Comparison of ENCODE assay signal across 22 mouse cellular contexts in the genomic region with DNA sequence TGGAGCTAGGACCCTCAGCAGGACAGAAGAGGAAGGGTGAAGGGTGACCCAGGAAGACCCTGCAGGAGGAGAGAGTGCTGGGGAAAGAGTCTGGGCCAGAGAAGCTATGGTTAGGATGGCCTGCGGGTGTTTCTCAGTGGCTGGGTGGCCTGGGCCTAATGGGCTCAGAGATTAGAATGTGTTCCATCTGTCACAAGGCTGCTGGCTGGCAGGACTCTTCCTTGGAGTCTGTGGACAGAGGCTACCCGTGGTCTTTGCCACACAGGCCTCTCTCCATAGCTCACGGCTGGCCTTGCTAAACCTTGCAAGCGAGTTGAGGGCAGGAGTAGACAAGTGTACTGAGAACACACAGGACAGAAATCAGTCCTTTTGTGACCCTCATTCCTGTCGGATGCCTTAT.
"Had no signal": no experiment of that assay in that cellular context is flagged by ENCODE, and none has a peak within 500 bp of the region (broad histone marks: within the 10 kb centered on the region; RNA-seq: fewer than 3 reads in every experiment).

No protein-coding gene starts in this region.

- H3K27ac ChIP-seq: heart, adult 2 months; hindbrain, embryonic 14.5 days; kidney, embryonic 15.5 days; kidney, postnatal 0 days; limb, embryonic 13.5 days; limb, embryonic 15.5 days; liver, embryonic 12.5 days; liver, embryonic 14.5 days had no signal

- H3K4me3 ChIP-seq: heart, adult 2 months; heart, embryonic 12.5 days; kidney, embryonic 15.5 days; limb, embryonic 13.5 days; limb, embryonic 15.5 days; liver, embryonic 12.5 days had no signal

- DNase-seq: gastrocnemius, postnatal 14 days; gastrocnemius, postnatal 36 days; heart, adult 11 months; heart, adult 2 months; heart, postnatal 10 days; kidney, adult 11 months; kidney, adult 2 months; kidney, adult 9 months; kidney, postnatal 14 days; kidney, postnatal 36 days; layer of hippocampus, adult 9-11 months; layer of hippocampus, postnatal 36 days had no signal

- H3K27me3 ChIP-seq: heart, embryonic 12.5 days; kidney, embryonic 15.5 days; limb, embryonic 13.5 days; limb, embryonic 15.5 days; liver, embryonic 12.5 days had no signal

- H3K9ac ChIP-seq: heart, embryonic 12.5 days; hindbrain, embryonic 14.5 days; kidney, embryonic 15.5 days; limb, embryonic 13.5 days; limb, embryonic 15.5 days; liver, embryonic 12.5 days; liver, embryonic 14.5 days had no signal

- H3K4me2 ChIP-seq: heart, embryonic 12.5 days; hindbrain, embryonic 14.5 days; kidney, embryonic 15.5 days; limb, embryonic 13.5 days; limb, embryonic 15.5 days; liver, embryonic 12.5 days had no signal

- ATAC-seq: hindbrain, embryonic 16.5 days; intestine, embryonic 16.5 days; liver, embryonic 12.5 days had no signal

- H3K9me3 ChIP-seq: heart, embryonic 12.5 days; kidney, embryonic 15.5 days; limb, embryonic 13.5 days; limb, embryonic 15.5 days; liver, embryonic 12.5 days had no signal

- H3K36me3 ChIP-seq: heart, embryonic 12.5 days; kidney, embryonic 15.5 days; limb, embryonic 13.5 days; limb, embryonic 15.5 days; liver, embryonic 12.5 days had no signal
